Mouse (Mus musculus): ENCODE data around the gene Cuedc1.

- no peak for TF ChIP-seq TAL1 (IDR thresholded peaks at IDR 0.05; ENCODE audit: low read length)
- TF ChIP-seq POLR2AphosphoS2 (IDR thresholded peaks at IDR 0.05; ENCODE audit: low read length) = no peak
- TF ChIP-seq ZMIZ1 (IDR thresholded peaks at IDR 0.05; ENCODE audit: low read depth, low read length) = no peak
- no peak for TF ChIP-seq ZNF384 (IDR thresholded peaks at IDR 0.05; ENCODE audit: low read depth, low read length)
- TF ChIP-seq MYC (IDR thresholded peaks at IDR 0.05; ENCODE audit: low read depth, low read length) = no peak
- TF ChIP-seq POLR2A (IDR thresholded peaks at IDR 0.05; ENCODE audit: control insufficient read depth in 1 of 2, insufficient read depth in 1 of 2, low read depth in 1 of 2, low read length in 2 of 2, poor library complexity in 1 of 2) = no peak
- no peak for TF ChIP-seq ZKSCAN1 (IDR thresholded peaks at IDR 0.05; ENCODE audit: low read depth, low read length)
- no peak for TF ChIP-seq MAZ (IDR thresholded peaks at IDR 0.05; ENCODE audit: low read depth, low read length)
- no peak for TF ChIP-seq NELFE (IDR thresholded peaks at IDR 0.05; ENCODE audit: low read depth, low read length)
- no peak for TF ChIP-seq CTCF (IDR thresholded peaks at IDR 0.05 in 2 of 3, conservative IDR thresholded peaks at IDR 0.05 in 1 of 3; ENCODE audit: control insufficient read depth in 1 of 3, insufficient read depth in 1 of 3, low read depth in 2 of 3, low read length in 3 of 3, poor library complexity in 1 of 3, severe bottlenecking in 1 of 3)
Observed at GRCm38 (mm10) chr11:88114871-88115301, 17.0 kb downstream of the Cuedc1 start.

All from MEL (cell line).